Mouse (Mus musculus) ES-E14 (cell line): ENCODE data around the gene Syt7.

Experiments used
- MAFK ChIP-seq: IDR thresholded peaks from 2 replicates; pipeline ENCODE4 v1.6.1; 2014; ENCODE audit warnings: mild to moderate bottlenecking, low read depth, low read length, inconsistent platforms; ENCODE audit not compliant: insufficient read depth
- ZC3H11A ChIP-seq: IDR thresholded peaks from 2 replicates; pipeline ENCODE4 v1.6.1; 2012; ENCODE audit warnings: low read depth, mild to moderate bottlenecking, inconsistent platforms, low read length, borderline replicate concordance
- ZNF384 ChIP-seq: IDR thresholded peaks from 2 replicates; pipeline ENCODE4 v1.6.1; 2012; ENCODE audit warnings: low read depth, low read length, inconsistent platforms

DNA sequence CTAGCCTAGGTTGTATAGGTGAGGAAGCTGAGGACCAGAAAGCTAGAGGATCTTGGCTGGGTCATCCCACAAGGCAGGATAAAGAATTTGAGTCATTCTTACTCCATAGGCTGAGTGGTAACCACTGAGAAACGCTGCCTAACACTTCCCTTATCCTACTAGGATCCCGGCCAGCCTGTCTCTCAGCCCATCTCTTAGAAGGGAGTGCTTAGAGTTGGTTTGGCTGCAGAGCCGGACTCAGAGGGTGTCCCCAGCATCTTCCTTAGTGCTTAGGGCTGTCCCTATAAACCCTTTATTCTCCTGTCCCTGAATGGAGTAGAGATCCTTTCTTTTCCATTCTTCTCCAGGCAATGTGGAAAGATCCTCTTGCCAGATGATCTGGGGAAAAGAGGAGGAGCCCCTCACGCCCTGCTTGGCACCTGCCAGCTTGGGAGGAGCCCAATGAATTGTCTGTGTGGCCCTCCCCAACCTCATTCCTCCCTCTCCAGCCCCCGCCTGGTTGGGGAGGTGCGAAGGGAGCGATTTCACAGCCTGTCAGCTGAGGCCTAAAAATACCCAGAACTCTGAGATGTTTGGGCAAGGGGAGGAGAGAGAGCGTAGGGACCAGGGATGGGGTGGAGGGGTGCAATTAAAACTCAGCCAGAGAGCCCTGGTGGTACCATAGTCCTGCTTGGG lies 8.7 kb downstream of the Syt7 start:
- TF ChIP-seq MAFK (no peak), ZC3H11A (no peak), ZNF384 (no peak)
